Mouse (Mus musculus): Measurements from ENCODE around the gene Caln1.

DNA sequence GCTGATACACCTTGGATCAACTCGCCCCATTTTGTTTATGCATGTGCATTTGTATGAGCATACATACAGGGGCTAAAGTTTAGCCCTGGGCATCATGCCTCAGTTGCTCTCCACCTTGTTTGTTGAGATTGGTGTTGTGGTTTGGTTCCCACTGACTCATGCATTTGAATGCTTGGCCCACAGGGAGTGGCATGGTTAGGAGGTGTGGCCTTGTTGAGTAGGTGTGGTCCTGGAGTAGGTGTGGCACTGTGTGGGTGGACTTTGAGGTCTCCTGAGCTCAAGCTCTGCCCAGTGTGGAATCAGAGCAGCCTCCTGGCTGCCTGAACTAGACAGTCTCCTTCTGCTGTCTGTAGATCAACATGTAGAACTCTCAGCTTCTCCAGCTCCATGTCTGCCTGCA lies 343.0 kb downstream of the Caln1 start:
- TF ChIP-seq CTCF (IDR thresholded peaks at IDR 0.05; ENCODE audit: borderline replicate concordance, extremely low read depth, insufficient read depth, insufficient read length) (no peak), POLR2A (IDR thresholded peaks at IDR 0.05; ENCODE audit: borderline replicate concordance, extremely low read depth, insufficient read depth, insufficient read length, poor library complexity, severe bottlenecking) (no peak)
